Mouse (Mus musculus): ENCODE data around the gene Vmn1r195. TPM values are rescaled to one million over a fixed set of nuclear protein-coding genes. Genes with fewer than 3 reads are reported as not detected.
"Not testable (repeated sequence)": the region's sequence is repeated elsewhere in the genome, so short reads cannot be mapped to it uniquely, and the experiment has no call there.

Gene Vmn1r195
- total RNA-seq (2022): not detected

GRCm38 (mm10) chr13:22270222-22270621 lies at the start of gene Vmn1r195:
Gene Vmn1r195 (plus strand): TSS chr13:22270522.
- DNase-seq (ENCODE audit: low spot score in 2 of 2): not testable (repeated sequence)

GRCm38 (mm10) chr13:22223060-22223459 lies 47.3 kb upstream of the Vmn1r195 start, which contains the start of gene Vmn1r193:
Gene Vmn1r193 (minus strand): TSS chr13:22223160.
- not testable (repeated sequence) for DNase-seq (ENCODE audit: low spot score in 2 of 2)

GRCm38 (mm10) chr13:22243915-22244314 lies 26.4 kb upstream of the Vmn1r195 start, which contains the start of gene Vmn1r194:
Gene Vmn1r194 (plus strand): TSS chr13:22244215.
- DNase-seq (ENCODE audit: low spot score in 2 of 2): no peak

GRCm38 (mm10) chr13:22271721-22272120 lies 1.4 kb downstream of the Vmn1r195 start:
- DNase-seq (ENCODE audit: low spot score in 2 of 2): no peak

GRCm38 (mm10) chr13:22284578-22284977 lies 14.3 kb downstream of the Vmn1r195 start:
- DNase-seq (ENCODE audit: low spot score in 2 of 2): no peak

- no peak for DNase-seq (ENCODE audit: low spot score in 2 of 2)
These were observed 19.3 kb downstream of the Vmn1r195 start, which contains the start of gene Vmn1r196 for GRCm38 (mm10) chr13:22289620-22290019. Gene Vmn1r196 (plus strand): TSS chr13:22289920.

- DNase-seq (ENCODE audit: low spot score in 2 of 2): not testable (repeated sequence)
These were observed 37.8 kb downstream of the Vmn1r195 start for GRCm38 (mm10) chr13:22308075-22308474.

GRCm38 (mm10) chr13:22315361-22315760 lies 45.0 kb downstream of the Vmn1r195 start:
- no peak for DNase-seq (ENCODE audit: low spot score in 2 of 2)

- no peak for DNase-seq (ENCODE audit: low spot score in 2 of 2)
These were observed 47.0 kb downstream of the Vmn1r195 start for GRCm38 (mm10) chr13:22317366-22317765.

- no peak for DNase-seq (ENCODE audit: low spot score in 2 of 2)
These were observed 49.8 kb downstream of the Vmn1r195 start for GRCm38 (mm10) chr13:22320091-22320490.

- no peak for DNase-seq (ENCODE audit: low spot score in 2 of 2)
These were observed 54.0 kb downstream of the Vmn1r195 start, which contains the start of gene Vmn1r197 for GRCm38 (mm10) chr13:22324289-22324688. Gene Vmn1r197 (plus strand): TSS chr13:22324589.

Other genes with a start within 250 kb of the Vmn1r195 start
- 10 to 100 TPM in 3 of 4 experiments, 1 to 10 TPM in 1; 6.5 to 26.2 (median 15.2) TPM for gene Hist1h2ah, start 235.0 kb upstream of the Vmn1r195 start, total RNA-seq (2022)
- gene Hist1h2bk, start 234.7 kb upstream of the Vmn1r195 start, total RNA-seq (2022): 10 to 100 TPM; 10.4 to 18.1 (median 16.5) TPM
- 10 to 100 TPM; 55.1 to 70.7 (median 60.0) TPM for gene Hist1h4i, start 229.2 kb upstream of the Vmn1r195 start, total RNA-seq (2022)
- gene Hist1h2ag, start 227.6 kb upstream of the Vmn1r195 start, total RNA-seq (2022): 10 to 100 TPM in 2 of 4 experiments, 1 to 10 TPM in 2; 8.2 to 12.2 (median 10.1) TPM
- 10 to 100 TPM; 10.8 to 15.9 (median 12.1) TPM for gene Hist1h2bj, start 227.3 kb upstream of the Vmn1r195 start, total RNA-seq (2022)
- not detected for gene Vmn1r188, start 186.1 kb upstream of the Vmn1r195 start, total RNA-seq (2022)
- not detected for gene Vmn1r189, start 164.7 kb upstream of the Vmn1r195 start, total RNA-seq (2022)
- gene Vmn1r191, start 86.6 kb upstream of the Vmn1r195 start, total RNA-seq (2022): not detected
- not detected for gene Vmn1r192, start 79.4 kb upstream of the Vmn1r195 start, total RNA-seq (2022)
- gene Vmn1r193, start 47.4 kb upstream of the Vmn1r195 start, total RNA-seq (2022): not detected
- gene Vmn1r194, start 26.3 kb upstream of the Vmn1r195 start, total RNA-seq (2022): not detected
- not detected for gene Vmn1r196, start 19.4 kb downstream of the Vmn1r195 start, total RNA-seq (2022)
- gene Vmn1r197, start 54.1 kb downstream of the Vmn1r195 start, total RNA-seq (2022): not detected
- gene Vmn1r198, start 79.8 kb downstream of the Vmn1r195 start, total RNA-seq (2022): not detected
- gene Vmn1r199, start 109.3 kb downstream of the Vmn1r195 start, total RNA-seq (2022): not detected
- not detected for gene Vmn1r200, start 119.9 kb downstream of the Vmn1r195 start, total RNA-seq (2022)
- not detected for gene Vmn1r201, start 201.4 kb downstream of the Vmn1r195 start, total RNA-seq (2022)
- under 1 TPM in 2 of 4 experiments, not detected in 2; 0.16 to 0.28 TPM for gene Vmn1r202, start 234.9 kb downstream of the Vmn1r195 start, total RNA-seq (2022)
- gene Vmn1r203, start 247.6 kb downstream of the Vmn1r195 start, total RNA-seq (2022): not detected